Mouse (Mus musculus) ES-E14 (cell line): ENCODE data around the gene Mast3.

ENCODE experiments used
- CHD2 ChIP-seq: IDR thresholded peaks from 2 replicates; pipeline ENCODE4 v1.6.1; 2014; ENCODE audit warnings: mild to moderate bottlenecking, low read depth, low read length, inconsistent platforms
- HCFC1 ChIP-seq: IDR thresholded peaks from 2 replicates; pipeline ENCODE4 v1.6.1; 2012; ENCODE audit warnings: low read length, inconsistent platforms, borderline replicate concordance; ENCODE audit not compliant: insufficient read depth
- MAFK ChIP-seq: IDR thresholded peaks from 2 replicates; pipeline ENCODE4 v1.6.1; 2014; ENCODE audit warnings: mild to moderate bottlenecking, low read depth, low read length, inconsistent platforms; ENCODE audit not compliant: insufficient read depth
- ZC3H11A ChIP-seq: IDR thresholded peaks from 2 replicates; pipeline ENCODE4 v1.6.1; 2012; ENCODE audit warnings: low read depth, mild to moderate bottlenecking, inconsistent platforms, low read length, borderline replicate concordance

DNA sequence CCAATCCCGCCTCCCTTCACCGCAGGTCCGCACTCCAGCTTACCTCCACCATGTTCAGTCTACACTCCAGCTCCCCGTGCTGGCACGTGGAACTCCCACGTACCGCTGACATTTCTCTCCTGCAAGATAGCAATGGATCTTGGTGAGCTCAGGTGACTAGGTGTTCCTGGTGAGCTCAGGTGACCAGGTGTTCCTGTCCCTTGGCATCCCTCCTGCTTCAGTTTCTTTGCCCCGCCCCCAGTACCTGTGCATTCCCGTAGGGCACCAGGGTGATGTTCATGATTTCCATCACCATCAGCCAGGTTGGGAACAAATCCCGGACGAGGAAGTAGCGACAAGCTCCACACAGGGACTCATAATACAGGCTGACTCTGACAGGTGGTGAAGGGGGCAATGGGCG, 40.2 kb downstream of the Mast3 start:
- TF ChIP-seq CHD2 (no peak), MAFK (no peak), HCFC1 (no peak), ZC3H11A (no peak)
